Mouse (Mus musculus) gastrocnemius, postnatal 4 days (tissue): ENCODE measurements around the gene Taf15. TPM values are rescaled to one million over a fixed set of nuclear protein-coding genes. Genes with fewer than 3 reads are reported as not detected.
A peak's percentile ranks its signal among the peaks of the same experiment; 100 is the strongest.

ENCODE experiments used
- DNase-seq, 2 experiments: peaks; one replicate each; pipeline ENCODE4 v3.0.0; 2021 to 2022; ENCODE audit warnings: low spot score in 2 of 2, mixed read lengths in 2 of 2
- long read RNA-seq, 2 experiments: library from polyadenylated mRNA; stranded (forward); transcript quantifications; one replicate each; pipeline ENCODE4 v2.0.0; 2021
- total RNA-seq, 2 experiments: library from RNA; stranded (reverse); gene quantifications; 2 replicates each; pipeline ENCODE4 v1.2.3; 2021

The Taf15 gene
- total RNA-seq = 10 to 100 TPM; 34.6 to 40.1 TPM
- long read RNA-seq, experiment 1 = 0 reads
- long read RNA-seq, experiment 2 = 0 reads

DNA sequence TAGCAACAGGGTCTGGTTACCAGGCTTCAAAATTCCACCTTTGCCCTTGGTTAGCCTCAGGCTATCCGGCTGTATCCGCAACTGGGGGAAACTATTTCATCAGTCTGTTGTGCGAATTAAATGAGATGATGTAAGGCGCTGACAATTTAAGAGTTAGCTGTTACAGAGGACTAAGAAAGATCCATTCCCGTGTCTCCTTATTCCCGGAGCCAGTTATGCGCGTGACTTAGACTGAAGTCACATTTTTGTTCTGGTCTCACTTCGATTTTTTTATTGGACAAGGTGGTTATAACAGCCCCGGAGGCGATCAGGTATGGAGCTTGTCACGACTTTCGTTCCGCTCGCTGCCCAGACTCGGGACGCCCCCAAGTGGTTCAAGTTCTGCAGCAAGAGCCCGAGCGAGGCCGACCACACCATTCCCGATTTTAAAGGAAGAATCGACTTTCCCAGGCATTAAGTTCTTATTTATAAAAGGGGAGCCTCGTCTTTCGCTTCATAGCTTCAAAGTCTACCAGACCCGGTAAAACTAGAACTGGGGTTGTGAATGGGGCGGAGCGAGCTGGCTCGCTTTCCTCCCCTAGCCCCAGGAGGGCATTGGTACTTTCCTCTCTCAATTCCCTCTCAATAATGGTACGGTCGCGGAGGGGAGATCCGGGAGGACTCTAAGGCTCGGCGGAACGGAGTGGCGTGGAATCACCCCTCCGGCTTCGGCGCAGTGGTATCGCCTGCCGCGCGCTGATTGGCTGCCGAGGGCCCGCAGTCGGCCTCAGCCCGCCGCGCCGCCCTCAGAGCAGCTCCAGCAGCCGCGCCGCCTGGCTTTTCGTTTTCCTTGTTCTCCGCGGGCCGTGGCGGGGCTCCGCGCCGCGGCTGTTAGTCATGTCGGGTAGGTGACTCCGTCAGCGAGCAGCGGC, at the start of gene Taf15:
TSS of gene Taf15 (plus strand) at position 763 of the 911 bp plus-strand sequence.
- DNase-seq = peak; percentile 97 to 99

DNA sequence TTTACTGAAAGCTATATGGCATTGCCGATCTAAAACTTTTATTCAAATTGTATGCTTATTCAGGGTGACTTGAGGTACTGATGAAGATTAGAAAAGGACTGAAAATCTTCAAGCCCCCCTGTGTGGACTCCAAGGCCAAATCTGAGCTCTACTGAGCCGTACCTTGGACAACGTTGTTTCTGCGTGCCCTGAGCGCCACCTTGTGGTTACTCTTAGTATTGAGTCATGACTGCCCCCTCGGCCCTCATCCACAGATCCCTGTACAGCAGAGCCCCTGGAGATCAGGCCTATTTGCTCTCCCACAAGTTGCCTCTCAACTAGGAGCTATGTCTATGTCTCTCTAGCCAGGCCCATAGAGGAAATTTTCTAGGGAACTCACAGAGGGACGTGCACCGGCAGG, 48.2 kb upstream of the Taf15 start:
- peak in 1 of 2 experiments; percentile 67 for DNase-seq

DNA sequence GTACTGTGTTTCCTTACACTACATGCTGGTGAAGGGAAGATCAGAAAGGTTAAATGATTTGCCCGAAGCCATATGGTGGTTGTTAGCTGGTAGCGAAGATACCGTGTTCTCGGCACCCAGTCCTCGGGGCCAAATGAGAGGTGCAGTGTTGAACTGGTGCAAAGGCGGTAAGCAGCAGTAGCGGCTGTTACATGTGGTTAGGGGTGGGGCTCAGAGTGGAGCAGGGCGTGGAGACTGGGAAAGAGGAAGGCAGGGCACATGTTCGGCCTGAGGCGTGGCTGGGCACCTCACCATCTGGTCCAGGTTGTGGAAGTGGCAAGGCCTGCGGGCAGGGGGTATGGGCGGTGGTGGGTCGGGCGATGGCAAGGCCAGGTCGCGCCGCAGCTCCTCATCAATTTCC, 45.9 kb upstream of the Taf15 start:
- DNase-seq = no peak

DNA sequence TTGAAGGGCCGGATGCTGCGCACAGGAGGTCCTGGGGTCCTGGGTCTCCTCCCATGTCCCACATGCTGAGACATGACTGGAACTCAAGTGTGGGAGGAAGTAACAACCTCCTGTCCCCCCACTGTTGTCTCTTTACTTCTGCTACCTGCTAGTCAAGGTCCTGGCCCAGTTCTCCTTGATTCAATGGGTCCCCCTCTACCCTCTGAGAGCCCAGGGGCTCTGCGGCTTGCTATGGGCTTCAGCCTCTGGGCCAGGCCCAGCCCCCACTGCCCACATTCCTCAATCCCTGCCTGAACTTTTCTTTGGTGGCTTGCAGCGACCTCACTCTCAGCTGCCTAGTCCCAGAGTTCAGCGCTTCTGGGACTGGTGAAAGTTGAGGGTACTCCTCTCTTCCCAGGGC, 43.5 kb upstream of the Taf15 start, which contains the start of gene Gas2l2:
TSS of gene Gas2l2 (minus strand) at position 101 of the 400 bp plus-strand sequence.
- no peak for DNase-seq

DNA sequence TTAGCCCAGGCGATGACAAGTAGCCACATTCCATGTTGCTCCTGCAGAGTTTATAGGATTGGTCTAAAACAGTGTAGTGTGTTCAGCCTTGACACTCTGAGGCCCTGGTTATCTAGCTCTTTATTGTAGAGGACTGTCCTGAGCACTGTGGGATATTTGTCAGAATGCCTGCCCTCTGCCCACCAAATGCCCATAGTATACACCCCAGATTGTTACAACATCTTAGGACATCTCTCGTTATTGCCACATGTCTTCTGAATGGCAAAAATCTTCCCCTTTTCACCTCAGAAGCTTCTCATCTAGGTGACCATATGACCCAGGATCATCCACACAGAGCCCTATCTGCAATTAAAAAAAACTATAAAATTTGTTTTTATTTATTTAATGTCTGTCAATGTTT, 40.4 kb upstream of the Taf15 start:
- no peak for DNase-seq

DNA sequence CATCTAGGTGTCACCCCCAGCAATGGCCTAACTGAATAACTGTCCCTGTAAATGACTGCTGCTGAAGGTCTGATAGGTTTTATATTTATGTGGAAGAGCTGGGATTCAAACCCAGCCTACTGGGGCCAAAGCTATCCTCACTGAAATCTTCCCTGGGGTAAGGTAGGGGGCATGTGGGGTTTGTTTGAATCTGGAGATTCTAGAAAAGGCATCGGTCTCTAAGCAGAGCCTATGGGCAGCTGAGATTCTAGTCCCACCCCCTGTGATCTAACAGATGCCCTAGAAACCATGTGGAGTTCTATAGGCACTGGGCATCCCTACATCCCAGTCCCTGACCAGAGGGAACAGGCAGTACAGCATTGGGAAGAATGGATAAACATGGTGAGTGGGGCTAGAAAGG, 35.5 kb upstream of the Taf15 start, which contains the start of gene 1700020L24Rik:
TSS of gene 1700020L24Rik (plus strand) at position 301 of the 400 bp plus-strand sequence.
- DNase-seq = no peak

DNA sequence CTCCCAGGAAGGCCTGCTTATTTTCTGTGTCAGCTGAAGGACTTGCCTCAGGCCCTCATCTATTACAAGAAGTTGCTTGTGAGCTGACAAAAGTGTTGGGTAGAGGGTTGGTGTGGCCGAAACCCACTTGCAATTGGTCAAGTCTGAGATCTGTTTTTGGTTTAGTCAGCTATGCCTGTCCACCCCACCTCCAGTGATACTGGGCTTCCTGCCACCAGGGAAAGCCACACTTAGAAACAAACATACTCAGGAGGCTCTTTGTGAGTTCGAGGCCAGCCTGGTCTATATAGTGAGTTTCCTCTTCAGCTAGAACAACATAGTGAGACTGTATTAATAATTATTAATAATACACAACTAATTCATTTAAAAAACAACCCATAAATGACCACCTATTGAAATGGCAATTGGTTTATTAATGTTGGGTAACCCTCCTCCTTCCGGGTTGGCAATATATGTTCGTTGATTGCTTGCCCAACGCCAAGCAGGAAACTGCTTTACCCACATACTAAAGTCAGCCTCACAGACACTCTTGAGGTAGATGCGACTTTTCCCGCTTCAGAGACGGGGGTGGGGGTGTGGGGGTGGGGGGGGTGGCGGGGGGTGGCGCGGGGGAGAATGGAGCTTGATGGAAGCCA, 33.3 kb upstream of the Taf15 start:
- no peak for DNase-seq

DNA sequence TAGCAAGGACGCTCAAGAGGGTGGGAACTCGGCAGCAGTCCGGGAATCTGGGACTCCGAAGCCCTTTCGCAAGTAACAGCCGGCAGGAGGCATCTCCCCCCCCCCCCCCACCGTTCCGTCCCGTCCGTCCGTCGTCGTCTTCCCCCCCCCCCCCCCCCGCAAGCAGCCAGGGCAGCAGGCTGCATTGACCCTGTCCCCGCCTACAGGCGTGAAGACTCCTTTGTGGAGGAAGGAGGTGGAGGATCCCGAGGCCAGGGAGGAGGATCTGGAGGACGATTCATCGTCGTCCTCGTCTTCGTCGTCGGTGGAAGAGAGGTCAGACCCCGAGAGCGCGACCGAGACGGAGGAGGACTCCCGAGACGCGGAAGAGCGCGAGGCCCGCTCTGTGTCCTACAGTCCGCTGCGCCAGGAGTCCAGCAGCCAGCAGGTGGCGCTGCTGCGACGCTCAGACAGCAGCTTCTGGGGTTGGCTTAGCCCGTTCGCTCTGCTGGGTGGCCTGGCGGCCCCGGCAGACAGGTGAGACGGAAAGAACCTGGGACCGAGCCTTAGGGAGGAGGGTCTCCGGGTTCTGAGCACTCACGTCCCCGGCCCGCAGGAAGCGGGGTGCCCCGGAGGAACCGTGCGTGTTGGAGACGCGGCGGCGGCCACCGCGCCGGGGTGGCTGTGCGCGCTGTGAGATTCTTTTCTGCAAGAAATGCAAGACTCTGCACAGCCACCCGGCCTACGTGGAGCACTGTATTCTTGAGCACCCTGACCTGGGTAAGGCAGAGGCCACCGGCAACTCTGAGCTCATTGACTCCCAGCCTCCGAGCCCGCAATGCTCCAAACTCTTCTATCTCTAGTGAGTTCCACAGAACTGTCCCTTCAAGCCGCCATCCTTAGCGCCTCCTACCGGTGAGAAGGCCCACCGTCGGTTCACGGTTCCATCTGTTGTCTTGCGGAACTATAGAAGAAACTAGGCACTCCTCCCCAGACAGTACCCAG, 32.5 kb upstream of the Taf15 start:
- DNase-seq = peak; percentile 65 to 85

DNA sequence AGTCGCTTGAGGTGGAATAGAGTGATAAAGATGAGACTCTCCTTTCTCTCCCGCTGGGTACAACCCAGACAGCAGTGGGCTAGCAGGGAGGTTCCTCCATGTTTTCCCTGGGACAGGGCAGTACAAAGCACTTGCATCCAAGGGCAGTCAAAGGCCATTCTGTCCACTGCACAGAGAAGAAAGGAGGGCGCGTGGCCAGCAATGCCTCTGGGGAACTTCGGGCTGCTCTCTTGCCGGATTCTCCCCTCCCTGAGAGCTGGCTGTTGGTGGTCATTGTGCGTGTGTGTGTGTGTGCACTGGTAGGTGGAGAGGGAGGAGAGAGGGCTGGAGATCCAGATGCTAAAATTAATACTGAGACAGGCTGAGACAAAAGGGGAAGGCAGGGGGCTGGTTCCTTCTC, 31.7 kb upstream of the Taf15 start:
- peak in 1 of 2 experiments; percentile 54 for DNase-seq

DNA sequence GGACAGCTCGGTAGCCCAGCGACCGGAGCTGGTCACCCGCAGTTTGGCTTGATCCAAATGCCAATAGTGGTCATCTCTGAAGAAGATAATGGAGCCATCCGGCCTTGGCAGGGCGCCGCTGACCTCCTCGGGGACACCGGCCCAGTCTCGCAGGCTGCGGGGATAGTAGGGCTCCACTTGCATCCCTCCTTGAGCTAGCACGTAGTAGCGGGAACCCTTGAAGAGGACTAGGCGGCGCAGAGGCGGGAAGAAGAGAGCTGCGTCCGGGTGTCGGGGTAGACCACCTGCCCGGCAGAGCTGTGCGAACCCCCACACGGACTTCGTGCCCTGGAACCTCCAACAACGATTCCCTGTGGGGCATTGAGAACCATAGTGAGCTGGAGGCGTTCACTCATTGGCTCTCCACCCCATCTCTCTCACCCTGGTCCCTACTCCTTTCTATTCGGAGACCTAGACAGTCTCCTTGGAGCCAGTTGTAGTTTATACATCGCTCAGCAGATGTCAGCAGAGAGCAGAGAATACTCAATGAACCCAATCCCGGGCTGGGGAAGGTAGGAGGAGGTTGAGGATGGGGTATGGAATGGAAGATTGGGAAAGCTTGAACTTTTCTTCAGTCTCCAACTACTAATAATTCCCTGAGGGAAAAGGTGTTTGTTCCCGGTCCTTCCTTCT, 30.2 kb upstream of the Taf15 start:
- peak in 1 of 2 experiments; percentile 72 for DNase-seq

DNA sequence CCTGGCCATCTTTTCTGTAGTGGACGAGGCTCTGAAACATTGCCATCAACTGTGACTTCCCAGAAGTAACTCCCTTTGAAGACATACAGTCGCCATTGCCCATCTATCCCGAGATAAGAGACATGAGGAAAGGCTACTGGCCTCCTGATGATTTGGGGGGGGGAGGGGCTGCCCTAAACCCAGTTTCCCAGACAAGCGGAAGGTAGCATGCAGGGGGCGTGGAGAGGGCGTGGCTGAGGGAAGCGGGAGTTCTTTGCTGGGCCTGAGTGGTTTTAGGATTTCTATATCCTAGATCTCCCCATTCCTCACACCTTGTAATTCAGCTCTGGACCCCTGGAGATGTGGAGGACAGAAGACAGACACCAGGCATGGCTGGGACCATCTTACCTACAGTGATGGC, 29.1 kb upstream of the Taf15 start:
- no peak for DNase-seq

DNA sequence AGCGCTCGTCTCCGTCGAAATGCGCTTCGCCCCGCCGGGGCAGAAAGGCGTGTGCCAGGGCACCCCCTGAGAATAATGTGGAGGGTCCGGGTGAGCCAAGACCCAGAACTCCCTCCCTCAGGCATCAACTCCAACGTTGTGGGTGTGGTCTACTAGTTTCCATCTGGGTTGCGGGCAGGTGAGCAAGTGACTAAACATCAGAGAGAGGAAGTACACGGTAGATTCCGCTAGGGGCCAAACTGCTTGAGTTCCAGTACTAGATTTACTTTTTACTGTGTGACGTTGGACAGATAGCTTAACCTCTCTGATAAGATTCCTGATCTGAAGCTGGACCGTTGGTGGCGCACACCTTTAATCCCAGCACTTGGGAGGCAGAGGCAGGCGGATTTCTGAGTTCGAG, 27.9 kb upstream of the Taf15 start:
- no peak for DNase-seq

DNA sequence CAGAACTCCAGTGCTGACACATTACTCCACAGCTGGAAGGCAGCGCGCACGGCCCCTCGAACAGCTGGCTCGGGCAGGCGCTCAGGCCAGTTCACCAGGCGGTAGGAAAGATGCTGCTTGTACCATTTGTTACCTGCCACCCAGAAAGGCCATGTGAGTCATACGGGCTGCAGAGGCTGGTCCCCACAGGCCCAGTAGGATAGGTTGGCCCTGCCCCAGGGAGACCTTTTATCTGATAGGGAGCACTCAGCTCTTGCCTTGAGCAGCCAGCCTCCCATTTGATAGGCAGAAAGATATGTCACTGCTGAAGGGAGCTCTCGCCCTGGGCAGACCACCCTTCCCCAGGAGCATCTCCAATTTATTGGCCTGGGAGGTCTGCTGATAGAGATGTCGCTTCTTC, 25.3 kb upstream of the Taf15 start:
- no peak for DNase-seq

DNA sequence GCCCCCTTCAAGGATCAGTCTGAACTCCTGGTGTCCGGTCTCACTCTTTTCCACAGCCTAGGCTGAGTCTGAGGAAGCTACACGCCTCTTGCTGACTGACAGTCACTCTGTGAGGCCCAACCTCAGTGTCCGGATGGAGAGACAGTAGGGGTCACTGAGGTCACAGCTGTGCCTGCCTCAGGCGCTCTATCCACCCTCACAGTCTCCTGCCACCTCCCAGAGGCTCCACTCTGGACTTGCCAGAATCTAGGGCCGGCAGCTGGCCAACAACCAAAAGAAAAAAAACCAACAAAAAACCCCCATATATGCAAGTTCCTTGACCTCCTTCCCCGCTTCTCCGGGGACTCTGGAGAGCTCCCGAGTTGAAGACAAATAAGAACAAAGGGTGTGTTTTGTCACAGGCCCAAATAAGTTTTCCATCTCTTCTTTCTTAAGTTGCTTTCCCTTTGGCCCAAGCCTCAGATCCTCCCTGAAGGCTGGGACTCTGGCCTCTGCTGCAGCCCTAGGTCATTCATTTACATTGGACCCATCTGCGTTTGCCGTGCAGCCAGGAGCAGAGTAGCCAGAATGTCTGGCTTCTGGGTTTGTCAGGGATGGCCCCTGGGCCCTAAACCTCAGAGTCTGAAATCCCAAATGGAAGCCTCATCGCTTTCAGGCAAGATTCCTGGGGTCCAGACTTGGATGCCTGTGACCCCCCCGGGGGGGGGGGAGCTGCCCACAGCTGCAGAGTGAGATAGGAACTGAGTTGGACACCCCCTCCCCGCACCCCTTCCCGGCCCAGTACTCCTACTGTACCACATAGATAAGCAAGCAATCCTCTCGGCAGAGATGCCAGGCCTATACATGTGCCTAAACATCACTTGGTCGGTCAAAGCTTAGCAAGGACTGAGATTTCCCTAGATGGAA, 24.6 kb upstream of the Taf15 start:
- DNase-seq = peak in 1 of 2 experiments; percentile 36

DNA sequence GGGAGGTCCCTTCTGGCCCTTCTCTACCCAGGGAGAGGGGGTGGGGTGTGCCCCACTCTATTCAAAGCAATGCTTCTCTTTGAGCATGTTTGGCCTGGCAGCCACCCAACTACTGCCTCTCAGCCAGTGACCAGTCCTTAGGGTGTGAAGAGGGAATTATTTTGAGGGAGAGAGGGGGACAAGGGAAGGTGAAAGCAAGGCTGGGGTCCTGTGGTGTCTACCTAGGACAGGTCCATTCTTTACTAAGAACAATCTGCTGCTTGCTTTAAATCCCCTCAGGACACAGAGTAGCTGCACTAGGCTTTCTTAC, 24.0 kb upstream of the Taf15 start:
- DNase-seq = no peak

DNA sequence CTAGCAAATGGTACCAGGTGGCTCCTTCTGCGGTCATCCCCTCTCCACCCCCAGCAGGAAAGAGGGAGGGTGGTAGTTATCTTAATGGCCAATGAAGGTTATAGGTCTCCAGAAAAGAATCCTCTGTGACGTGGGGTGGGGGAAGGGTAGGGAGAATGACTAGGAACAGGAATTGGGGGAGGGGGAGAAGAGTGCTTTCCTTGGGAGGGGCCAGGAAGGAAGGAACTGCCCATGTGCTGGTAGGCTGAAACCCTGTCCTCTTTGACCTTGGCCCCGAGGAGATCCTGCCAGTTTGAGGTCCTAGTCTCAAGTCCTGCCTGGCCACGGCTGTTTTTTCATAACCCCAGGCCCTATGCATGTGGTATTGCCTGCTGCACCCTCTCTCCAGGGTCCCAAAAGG, 23.6 kb upstream of the Taf15 start:
- no peak for DNase-seq

DNA sequence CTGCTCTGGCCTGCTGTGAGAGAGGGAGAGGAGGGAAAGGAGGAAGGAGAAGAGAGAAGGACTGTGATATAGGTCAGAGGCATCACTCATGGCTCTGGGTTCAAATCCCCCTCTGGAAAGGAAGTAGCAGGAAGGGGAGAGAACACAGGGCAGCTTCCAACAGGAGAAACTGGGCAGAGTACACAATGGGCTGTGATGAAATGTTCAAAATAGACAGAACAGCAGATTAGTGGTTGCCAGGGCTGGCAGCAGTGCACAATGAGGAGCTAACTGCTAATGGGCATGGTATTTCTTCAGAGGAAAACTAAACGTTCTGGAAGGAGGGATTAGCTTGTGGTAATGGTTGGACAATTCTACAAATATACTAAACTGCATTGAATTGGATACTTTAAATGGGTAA, 22.3 kb upstream of the Taf15 start:
- DNase-seq = no peak

DNA sequence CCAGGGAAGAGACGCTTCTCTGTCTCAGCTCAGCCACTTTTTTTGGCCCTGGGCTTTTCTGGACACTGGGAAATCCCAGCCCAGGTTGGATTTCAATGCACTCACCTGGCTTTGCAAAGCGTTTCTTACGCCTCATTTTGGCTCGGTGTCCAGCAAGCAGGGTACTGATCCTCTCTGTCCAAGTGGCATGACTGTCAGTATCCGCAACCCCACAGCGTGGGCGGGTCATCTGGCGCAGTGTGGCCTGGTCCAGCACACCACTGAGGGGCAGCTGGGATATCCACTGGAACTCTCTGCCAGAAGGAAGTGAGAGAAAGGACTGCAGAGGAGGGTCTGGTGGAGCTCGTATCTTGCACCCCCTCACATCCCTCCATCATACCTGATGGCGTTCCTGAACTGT, 21.6 kb upstream of the Taf15 start:
- no peak for DNase-seq

DNA sequence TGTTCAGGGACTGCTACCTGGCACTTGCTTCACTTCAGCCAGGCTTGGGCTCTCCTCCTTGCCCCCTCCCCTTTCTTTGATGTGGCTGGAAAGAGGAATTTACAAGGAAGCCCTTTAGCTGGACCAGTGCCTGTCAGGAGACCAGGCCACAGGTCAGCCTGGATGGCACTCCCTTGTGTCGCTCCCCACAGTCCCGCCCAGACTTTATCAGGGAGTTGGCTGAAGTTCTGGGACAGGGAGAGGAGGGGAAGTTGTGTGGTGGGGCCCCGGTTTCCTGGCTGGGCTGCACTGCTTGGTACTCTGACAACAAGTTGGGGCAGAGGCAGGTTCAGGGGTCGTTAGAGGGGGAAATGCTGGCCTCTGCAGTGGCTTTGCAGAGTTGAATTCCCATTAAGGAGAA, 18.3 kb upstream of the Taf15 start:
- no peak for DNase-seq

DNA sequence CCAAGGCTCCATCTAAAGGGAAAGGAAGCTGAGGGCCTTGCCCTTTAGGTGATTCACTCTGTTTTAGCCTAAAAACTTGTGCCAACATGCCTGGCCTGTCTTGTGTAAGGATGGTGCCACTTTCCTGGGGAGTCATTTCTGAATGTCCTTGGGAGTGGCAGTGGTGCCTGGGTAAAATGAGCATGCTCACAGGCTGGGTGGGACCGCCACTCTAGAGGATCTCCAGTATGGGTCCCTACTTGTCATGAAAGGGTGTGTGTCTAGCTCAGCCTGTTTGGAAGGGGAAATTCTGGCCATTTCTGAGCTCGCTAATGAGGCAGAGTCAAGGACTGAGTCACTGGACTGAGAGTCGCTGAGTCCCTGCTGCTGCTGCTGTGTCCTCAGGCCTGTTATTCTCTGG, 17.3 kb upstream of the Taf15 start:
- no peak for DNase-seq
